In genomic region chr11:95748331-95748730, GRCm38 (mm10) we compare ENCODE assay signal across 20 mouse cellular contexts.
"Had no signal": no experiment of that assay in that cellular context is flagged by ENCODE, and none has a peak within 500 bp of the region (broad histone marks: within the 10 kb centered on the region; RNA-seq: fewer than 3 reads in every experiment).

No protein-coding gene starts in this region.

- ATAC-seq: lung, postnatal 0 days had no signal

- H3K9ac ChIP-seq: kidney, embryonic 15.5 days; limb, embryonic 13.5 days; liver, embryonic 13.5 days; lung, embryonic 14.5 days; neural tube, embryonic 13.5 days; stomach, embryonic 15.5 days had no signal

- H3K27me3 ChIP-seq: kidney, embryonic 15.5 days; limb, embryonic 13.5 days; liver, embryonic 13.5 days; neural tube, embryonic 13.5 days; stomach, embryonic 15.5 days had no signal

- H3K4me2 ChIP-seq: kidney, embryonic 15.5 days; limb, embryonic 13.5 days; liver, embryonic 13.5 days; lung, embryonic 14.5 days; neural tube, embryonic 13.5 days; stomach, embryonic 15.5 days had no signal

- H3K4me1 ChIP-seq: kidney, embryonic 15.5 days; limb, embryonic 10.5 days; neural tube, embryonic 13.5 days had no signal

- H3K27ac ChIP-seq: kidney, embryonic 15.5 days; limb, embryonic 10.5 days; limb, embryonic 13.5 days; liver, embryonic 13.5 days; midbrain, embryonic 10.5 days; neural tube, embryonic 13.5 days; stomach, embryonic 15.5 days had no signal

- H3K4me3 ChIP-seq: kidney, embryonic 15.5 days; limb, embryonic 10.5 days; limb, embryonic 13.5 days; liver, embryonic 13.5 days; midbrain, embryonic 10.5 days; neural tube, embryonic 13.5 days; stomach, embryonic 15.5 days had no signal

- H3K9me3 ChIP-seq: kidney, embryonic 15.5 days; limb, embryonic 10.5 days; liver, embryonic 13.5 days; midbrain, embryonic 10.5 days; neural tube, embryonic 13.5 days; stomach, embryonic 15.5 days had no signal

- DNase-seq: kidney, adult 11 months; kidney, adult 8-10 months; kidney, postnatal 10 days; kidney, postnatal 36 days; liver; liver, embryonic 13.5 days; lung, embryonic 14.5 days; lung, postnatal 36 days; midbrain, embryonic 14.5 days; retina, postnatal 1 day; right cerebral cortex, postnatal 25 days; spleen, adult 18-20 months; thymus, postnatal 25 days had no signal
